Mouse (Mus musculus) kidney, adult 8-10 months (tissue): Measurements from ENCODE around the gene Tlr8.

Experiments used
- DNase-seq, 2 experiments: peaks; one replicate each; pipeline ENCODE4 v3.0.0; 2022

Gene Tlr8

DNA sequence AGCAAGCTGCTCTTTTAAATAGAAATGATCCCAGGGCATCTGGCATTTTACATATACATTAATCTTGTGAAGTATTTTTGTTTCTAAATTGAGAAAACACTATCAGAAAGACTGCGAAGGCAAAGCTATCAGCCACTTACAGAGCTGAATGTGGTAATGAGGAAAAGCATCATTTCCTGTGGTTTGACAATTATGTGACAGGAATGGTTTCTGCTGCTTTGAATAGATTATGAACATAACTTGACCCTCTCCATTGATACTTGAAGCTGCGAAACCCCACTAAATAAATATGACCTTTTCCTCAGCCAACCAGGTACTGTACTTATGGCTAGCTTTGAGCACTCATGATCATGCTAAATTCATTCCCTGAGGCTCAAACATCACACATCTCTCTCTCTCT is 62.8 kb downstream of the Tlr8 start:
- DNase-seq, result no peak

DNA sequence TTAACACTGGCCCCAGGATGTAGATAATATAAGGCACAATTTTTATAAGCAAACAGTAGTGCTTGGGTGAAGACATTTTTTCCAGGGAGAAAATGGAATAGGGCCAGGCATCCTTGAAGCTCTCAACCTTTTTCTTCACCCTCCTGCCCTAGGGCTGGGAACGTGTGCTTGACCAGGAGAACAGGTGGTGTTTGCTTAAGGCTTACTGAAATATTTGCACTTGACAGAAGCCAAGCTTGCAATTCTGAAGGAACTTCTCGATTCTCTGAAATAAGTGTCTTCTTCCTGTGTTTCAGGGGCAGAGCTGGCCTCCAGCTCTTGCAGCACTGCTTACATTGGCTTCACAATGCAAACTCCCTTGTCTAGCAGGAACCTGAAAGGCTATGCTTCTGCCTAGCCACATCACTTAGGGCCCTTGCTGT is 68.9 kb downstream of the Tlr8 start:
- no peak for DNase-seq
